Mouse (Mus musculus) ES-E14 (cell line): ENCODE measurements at regions not wholly inside any gene's neighbourhood (a gene's known extent, or its start where the extent isn't known, plus 50 kb on each side); places are given as distances from the start of the nearest gene placed in this dataset.

Experiments
- DNase-seq: peaks from one replicate; pipeline ENCODE4 v3.0.0-alpha.2; 2013; ENCODE audit warnings: low read depth, low spot score
- H3K27ac ChIP-seq: 2 replicates; pipeline ENCODE4 v1.5.1; 2012; ENCODE audit warnings: low read depth, mild to moderate bottlenecking, low read length, moderate library complexity, mixed read lengths; ENCODE audit not compliant: poor library complexity, insufficient read depth, severe bottlenecking
- H3K36me3 ChIP-seq: 2 replicates; pipeline ENCODE4 v1.6.1; 2012; ENCODE audit warnings: mild to moderate bottlenecking, low read length, moderate library complexity, mixed read lengths; ENCODE audit not compliant: control insufficient read depth, poor library complexity, insufficient read depth, severe bottlenecking
- H3K4me1 ChIP-seq, 2 experiments: fragments of 150-350 bp in 1 of 2; sonication (generic) in 1 of 2; 2 replicates each; pipeline ENCODE4 v1.6.1; 2012; ENCODE audit warnings: low read length in 2 of 2, mild to moderate bottlenecking in 1 of 2, mixed read lengths in 1 of 2; ENCODE audit not compliant: control insufficient read depth in 2 of 2, insufficient read depth in 2 of 2, poor library complexity in 1 of 2
- H3K4me3 ChIP-seq, 2 experiments: fragments of 150-350 bp in 1 of 2; sonication (generic) in 1 of 2; 2 replicates each; pipeline ENCODE4 v1.5.1; 2012; ENCODE audit warnings: low read length in 2 of 2, low read depth in 1 of 2, mild to moderate bottlenecking in 1 of 2, mixed read lengths in 1 of 2; ENCODE audit not compliant: insufficient read depth in 1 of 2, poor library complexity in 1 of 2, severe bottlenecking in 1 of 2
- H3K9ac ChIP-seq: 2 replicates; pipeline ENCODE4 v1.6.1; 2012; ENCODE audit warnings: low read depth, mild to moderate bottlenecking, low read length, mixed read lengths; ENCODE audit not compliant: poor library complexity, insufficient read depth, severe bottlenecking
- H3K9me3 ChIP-seq: fragments of 150-350 bp; sonication (generic); 2 replicates; pipeline ENCODE4 v1.6.1; 2012; ENCODE audit warnings: low read depth, mild to moderate bottlenecking, low read length; ENCODE audit not compliant: control insufficient read depth, insufficient read depth
- CHD2 ChIP-seq: IDR thresholded peaks from 2 replicates; pipeline ENCODE4 v1.6.1; 2014; ENCODE audit warnings: mild to moderate bottlenecking, low read depth, low read length, inconsistent platforms
- HCFC1 ChIP-seq: IDR thresholded peaks from 2 replicates; pipeline ENCODE4 v1.6.1; 2012; ENCODE audit warnings: low read length, inconsistent platforms, borderline replicate concordance; ENCODE audit not compliant: insufficient read depth
- MAFK ChIP-seq: IDR thresholded peaks from 2 replicates; pipeline ENCODE4 v1.6.1; 2014; ENCODE audit warnings: mild to moderate bottlenecking, low read depth, low read length, inconsistent platforms; ENCODE audit not compliant: insufficient read depth
- ZC3H11A ChIP-seq: IDR thresholded peaks from 2 replicates; pipeline ENCODE4 v1.6.1; 2012; ENCODE audit warnings: low read depth, mild to moderate bottlenecking, inconsistent platforms, low read length, borderline replicate concordance
- ZNF384 ChIP-seq: IDR thresholded peaks from 2 replicates; pipeline ENCODE4 v1.6.1; 2012; ENCODE audit warnings: low read depth, low read length, inconsistent platforms
- in situ Hi-C, 2 experiments: fragments of 600-800 bp; cut with MboI; formaldehyde crosslinking; loops; one replicate each; pipeline ENCODE4 v1.15.1; 2025; ENCODE audit warnings: low sequenced_read_pairs in 2 of 2, inconsistent platforms in 1 of 2; ENCODE audit not compliant: unreplicated experiment in 2 of 2

DNA sequence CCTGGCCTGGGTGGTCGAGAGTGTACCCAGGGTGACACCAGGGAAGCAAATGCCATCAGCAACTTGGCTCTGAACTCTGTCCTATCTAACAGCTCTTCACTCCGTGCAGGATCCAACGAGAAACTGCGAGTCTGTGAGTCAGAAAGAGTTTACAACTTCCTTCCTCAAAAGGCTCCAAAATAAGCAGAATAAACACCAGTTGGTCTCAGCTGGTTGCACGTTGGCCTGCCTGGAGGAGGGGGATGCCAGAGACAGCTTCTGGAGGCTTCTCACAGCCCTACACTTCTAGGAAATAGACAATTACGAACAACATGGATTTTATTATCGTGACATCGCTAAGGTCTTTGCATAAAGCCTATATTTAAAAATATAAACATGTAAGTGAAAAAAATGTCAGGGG is 133.4 kb upstream of the Pkdcc start:
- no peak overlapping the region for H3K4me3 ChIP-seq
- no peaks in the 10 kb centered on the region for H3K4me1 ChIP-seq
- H3K36me3 ChIP-seq, result no peaks in the 10 kb centered on the region
- TF ChIP-seq ZNF384, result no peak
- no peak for TF ChIP-seq MAFK
- no peak for TF ChIP-seq CHD2
- TF ChIP-seq ZC3H11A, result no peak
- no peak for TF ChIP-seq HCFC1
- DNase-seq, result no peak
- no peak overlapping the region for H3K9ac ChIP-seq
- 0 out of 2 replicates have a peak, but pooled peaks cover 1% of the 10 kb centered on the region for H3K9me3 ChIP-seq
- no peak overlapping the region for H3K27ac ChIP-seq
- in situ Hi-C loops, result no loop called here

GRCm38 (mm10) chr17:83083521-83083920 is 131.6 kb upstream of the Pkdcc start:
- in situ Hi-C loops, result no loop called here
- no peak for DNase-seq
- no peak overlapping the region for H3K9ac ChIP-seq
- H3K27ac ChIP-seq, result no peak overlapping the region
- H3K36me3 ChIP-seq, result no peaks in the 10 kb centered on the region
- no peak for TF ChIP-seq ZC3H11A
- TF ChIP-seq MAFK, result no peak
- no peak for TF ChIP-seq ZNF384
- no peak for TF ChIP-seq HCFC1
- TF ChIP-seq CHD2, result no peak
- 0 out of 2 replicates have a peak, but pooled peaks cover 1% of the 10 kb centered on the region for H3K9me3 ChIP-seq
- no peaks in the 10 kb centered on the region for H3K4me1 ChIP-seq
- H3K4me3 ChIP-seq, result no peak overlapping the region

DNA sequence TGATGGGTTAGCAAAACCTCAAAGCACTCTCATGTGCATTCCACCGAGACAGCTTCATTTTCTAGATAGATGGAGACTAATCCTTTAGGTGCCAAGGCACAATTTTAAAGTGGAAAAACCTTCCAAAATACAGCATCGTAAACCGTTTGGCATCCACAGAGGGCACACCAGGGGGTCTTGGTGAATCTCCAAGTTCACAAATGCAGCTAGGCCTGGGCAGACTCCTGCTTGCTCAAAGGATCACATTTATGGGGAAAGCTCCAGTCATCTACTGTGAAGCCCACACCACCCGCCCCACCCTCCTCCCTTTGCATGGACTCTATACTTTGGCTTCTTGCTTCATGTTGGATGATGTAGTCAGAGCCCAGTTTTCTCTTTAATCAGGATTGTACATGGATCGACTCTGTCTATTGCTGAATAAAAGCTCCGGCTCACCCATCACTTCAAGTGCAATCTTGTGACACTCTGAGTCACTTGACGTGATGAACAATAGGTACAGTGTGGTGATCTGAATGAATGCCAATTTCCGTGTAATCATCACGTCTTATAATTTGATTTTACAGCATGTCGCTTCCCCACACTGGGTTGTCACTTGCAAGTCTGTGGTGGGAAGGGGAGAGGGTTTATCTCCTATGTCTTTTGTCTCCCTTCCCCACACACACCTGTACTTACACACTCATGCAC is 129.2 kb upstream of the Pkdcc start:
- Histone ChIP-seq H3K9me3 (0 out of 2 replicates have a peak, but pooled peaks cover 1% of the 10 kb centered on the region), H3K27ac (no peak overlapping the region), H3K9ac (no peak overlapping the region), H3K4me1 (no peaks in the 10 kb centered on the region), H3K4me3 (no peak overlapping the region), H3K36me3 (no peaks in the 10 kb centered on the region)
- in situ Hi-C loops, result no loop called here
- no peak for DNase-seq
- TF ChIP-seq ZC3H11A, result no peak
- TF ChIP-seq ZNF384, result no peak
- no peak for TF ChIP-seq HCFC1
- no peak for TF ChIP-seq MAFK
- TF ChIP-seq CHD2, result no peak

DNA sequence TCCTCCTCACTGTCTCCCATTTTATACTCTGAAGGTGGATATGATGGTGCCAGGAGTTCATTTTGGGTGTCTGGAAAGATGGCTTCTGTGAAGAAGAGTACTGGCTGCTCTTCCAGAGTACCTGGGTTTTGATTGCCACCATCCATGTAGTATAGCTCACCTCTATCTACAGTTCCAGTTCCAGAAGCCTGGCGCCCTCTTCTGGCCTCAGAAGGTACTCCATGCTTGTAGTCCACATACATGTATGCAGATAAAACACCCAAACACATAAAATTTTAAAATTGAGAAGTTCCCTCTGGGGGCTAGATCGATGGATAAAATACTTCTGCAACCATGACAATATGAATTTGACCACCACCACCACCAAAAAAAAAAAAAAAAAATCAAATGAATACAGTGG is 128.4 kb upstream of the Pkdcc start:
- H3K9ac ChIP-seq, result no peak overlapping the region
- no peaks in the 10 kb centered on the region for H3K36me3 ChIP-seq
- H3K27ac ChIP-seq, result no peak overlapping the region
- no peak overlapping the region for H3K4me3 ChIP-seq
- H3K4me1 ChIP-seq, result no peaks in the 10 kb centered on the region
- in situ Hi-C loops, result no loop called here
- DNase-seq, result peak; percentile 8
- 0 out of 2 replicates have a peak, but pooled peaks cover 1% of the 10 kb centered on the region for H3K9me3 ChIP-seq
- TF ChIP-seq HCFC1 (no peak), ZC3H11A (0 out of 2 replicates have a peak, but pooled peaks have one; percentile 4)

GRCm38 (mm10) chr17:83088471-83088870 is 126.6 kb upstream of the Pkdcc start:
- H3K9ac ChIP-seq, result no peak overlapping the region
- no peaks in the 10 kb centered on the region for H3K36me3 ChIP-seq
- H3K27ac ChIP-seq, result no peak overlapping the region
- no peak for DNase-seq
- H3K4me3 ChIP-seq, result no peak overlapping the region
- no peaks in the 10 kb centered on the region for H3K4me1 ChIP-seq
- no peaks in the 10 kb centered on the region for H3K9me3 ChIP-seq
- TF ChIP-seq ZC3H11A (no peak), ZNF384 (no peak), CHD2 (no peak), HCFC1 (no peak), MAFK (no peak)
- in situ Hi-C loops, result no loop called here
